Mouse (Mus musculus): Measurements from ENCODE around the gene Pqlc2. TPM values are rescaled to one million over a fixed set of nuclear protein-coding genes. Genes with fewer than 3 reads are reported as not detected.
A peak's percentile ranks its signal among the peaks of the same experiment; 100 is the strongest.

The Pqlc2 gene
- polyA plus RNA-seq, 1 experiment from 2014 or later: 14.3 TPM

DNA sequence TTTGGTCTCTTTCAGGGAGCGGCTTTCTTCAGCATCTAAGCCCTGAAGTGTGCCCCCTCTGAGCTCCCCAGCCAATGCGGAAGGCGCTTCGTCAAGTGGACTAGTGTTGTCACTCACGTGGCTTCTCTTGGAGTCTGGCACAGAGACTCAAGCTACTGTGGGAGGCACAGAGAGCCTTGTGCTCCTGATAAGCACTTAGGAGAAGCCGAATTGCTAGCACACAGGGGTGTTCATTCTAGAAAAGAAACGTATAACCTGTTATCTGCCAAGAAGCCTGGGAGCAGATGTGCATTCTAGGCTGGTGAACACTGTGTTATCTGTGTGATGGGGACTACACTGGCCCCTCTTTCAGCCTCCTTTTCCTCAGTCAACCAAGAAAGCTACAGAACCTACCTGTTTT is 25.0 kb upstream of the Pqlc2 start:
- Histone ChIP-seq H3K4me3 (replicated peaks) (no peak overlapping the region), H3K9ac (no peak overlapping the region), H3K4me2 (no peak overlapping the region), H3K27ac (no peak overlapping the region), H3K27me3 (replicated peaks) (no peaks in the 10 kb centered on the region; the same call in 1 of the 2 replicates), H3K9me3 (no peaks in the 10 kb centered on the region), H3K36me3 (no peaks in the 10 kb centered on the region), H3K4me1 (peaks cover 3% of the 10 kb centered on the region; the same call in 1 of the 2 replicates)
- peak; percentile 72 for ATAC-seq (ENCODE audit: insufficient read depth, low FRiP score, low read depth)
- WGBS: 52% methylated on average over 7 of the region's 7 CpGs

DNA sequence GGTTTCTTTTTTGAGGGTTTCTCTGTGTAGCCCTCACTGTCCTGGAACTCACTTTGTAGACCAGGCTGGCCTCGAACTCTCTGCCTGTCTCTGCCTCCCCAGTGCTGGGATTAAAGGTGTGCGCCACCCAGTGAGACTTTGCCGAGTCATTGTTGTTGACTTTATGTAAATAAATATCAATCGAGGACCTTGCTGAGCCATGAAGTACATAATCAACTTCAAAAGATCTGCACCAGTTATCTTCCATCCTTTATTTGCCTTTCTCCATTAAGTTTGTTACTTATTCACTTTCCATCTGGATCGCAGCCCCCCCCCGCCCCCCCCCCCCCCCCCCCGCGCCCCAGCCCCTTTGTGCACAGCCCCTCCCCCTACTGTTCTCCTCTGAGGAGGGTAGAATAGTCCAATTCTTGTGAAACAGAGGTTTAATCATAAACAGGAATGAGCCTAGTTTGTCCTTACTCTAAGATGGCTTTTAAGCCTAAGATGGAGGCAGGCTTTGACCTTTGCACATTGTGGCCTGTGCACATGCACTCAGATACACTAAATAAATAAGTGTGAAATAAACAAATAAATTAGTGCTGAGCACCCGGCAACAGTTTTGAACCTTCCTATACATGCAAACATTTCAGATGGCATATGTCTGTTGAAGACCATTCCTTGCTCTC is 24.3 kb upstream of the Pqlc2 start:
- H3K4me1 ChIP-seq: peaks cover 3% of the 10 kb centered on the region; the same call in 1 of the 2 replicates
- no peak for ATAC-seq (ENCODE audit: insufficient read depth, low FRiP score, low read depth)
- 49% methylated on average over 6 of the region's 9 CpGs for WGBS

DNA sequence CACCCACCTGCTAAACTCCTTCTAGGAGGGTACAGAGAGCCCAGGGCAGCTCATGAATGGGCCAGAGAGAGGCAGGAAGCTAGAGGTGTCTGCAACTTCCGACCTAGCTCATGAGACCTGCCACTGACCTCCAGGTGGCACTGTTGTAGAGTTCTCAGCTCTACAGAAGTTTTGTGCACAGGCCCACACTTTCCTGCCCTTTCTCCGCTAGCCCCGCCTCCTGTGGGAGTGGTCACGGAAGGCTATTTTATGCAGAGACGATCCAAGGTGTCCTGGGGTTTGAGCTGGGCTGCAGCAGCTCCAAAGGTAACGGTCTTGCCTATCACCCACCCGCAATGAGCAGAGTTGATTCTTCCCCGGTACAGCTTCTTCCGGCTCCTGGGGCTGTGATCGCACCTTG is 20.1 kb upstream of the Pqlc2 start:
- Histone ChIP-seq H3K27ac (no peak overlapping the region), H3K27me3 (replicated peaks) (no peaks in the 10 kb centered on the region), H3K4me3 (replicated peaks) (peak overlapping the region; percentile 37), H3K4me2 (peak overlapping the region; percentile 57), H3K36me3 (no peaks in the 10 kb centered on the region), H3K9ac (no peak overlapping the region), H3K4me1 (no peaks in the 10 kb centered on the region), H3K9me3 (no peaks in the 10 kb centered on the region)
- 4% methylated on average over 10 of the region's 10 CpGs for WGBS
- peak; percentile 85 for ATAC-seq (ENCODE audit: insufficient read depth, low FRiP score, low read depth)

More for the DNA sequence above, 24.3 kb upstream of the Pqlc2 start:
- no peak overlapping the region for H3K4me3 ChIP-seq (replicated peaks)
- no peak overlapping the region for H3K4me2 ChIP-seq
- H3K9me3 ChIP-seq: no peaks in the 10 kb centered on the region
- no peak overlapping the region for H3K9ac ChIP-seq
- H3K36me3 ChIP-seq: no peaks in the 10 kb centered on the region
- no peak overlapping the region for H3K27ac ChIP-seq
- no peaks in the 10 kb centered on the region; the same call in 1 of the 2 replicates for H3K27me3 ChIP-seq (replicated peaks)

DNA sequence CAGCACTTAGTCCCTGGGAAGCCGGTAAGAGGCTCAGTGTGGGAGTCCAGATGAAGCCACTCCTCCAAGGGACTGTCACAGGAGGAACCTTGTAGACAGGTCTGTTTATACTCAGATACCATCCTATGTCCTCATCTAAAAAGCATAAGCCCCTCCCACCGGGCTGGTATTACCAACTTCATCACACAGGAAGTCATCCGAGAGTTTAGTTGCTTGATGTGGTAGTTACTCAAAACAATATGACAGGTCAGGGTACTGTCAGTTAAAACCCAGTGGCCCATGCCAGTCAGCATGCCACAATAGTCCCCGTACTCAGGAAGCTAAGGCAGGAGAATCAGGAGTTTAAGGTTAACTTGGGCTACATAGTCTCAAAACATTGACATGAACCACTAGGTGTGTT is 9.2 kb upstream of the Pqlc2 start:
- Histone ChIP-seq H3K9ac (no peak overlapping the region), H3K9me3 (no peaks in the 10 kb centered on the region), H3K36me3 (peaks cover 15% of the 10 kb centered on the region; the same call in 1 of the 2 replicates), H3K4me1 (no peaks in the 10 kb centered on the region), H3K27ac (no peak overlapping the region), H3K4me3 (replicated peaks) (no peak overlapping the region), H3K4me2 (no peak overlapping the region), H3K27me3 (replicated peaks) (no peaks in the 10 kb centered on the region)
- ATAC-seq (ENCODE audit: insufficient read depth, low FRiP score, low read depth): no peak
- 90% methylated on average over 4 of the region's 4 CpGs for WGBS

GRCm38 (mm10) chr4:139318449-139318848 is 7.9 kb upstream of the Pqlc2 start:
- WGBS: 88% methylated on average over 11 of the region's 11 CpGs
- H3K9me3 ChIP-seq: no peaks in the 10 kb centered on the region
- no peaks in the 10 kb centered on the region for H3K4me1 ChIP-seq
- peaks cover 21% of the 10 kb centered on the region; the same call in 1 of the 2 replicates for H3K36me3 ChIP-seq
- H3K27ac ChIP-seq: no peak overlapping the region
- no peak overlapping the region for H3K4me2 ChIP-seq
- H3K27me3 ChIP-seq (replicated peaks): no peaks in the 10 kb centered on the region
- H3K4me3 ChIP-seq (replicated peaks): no peak overlapping the region
- H3K9ac ChIP-seq: no peak overlapping the region
- no peak for ATAC-seq (ENCODE audit: insufficient read depth, low FRiP score, low read depth)

DNA sequence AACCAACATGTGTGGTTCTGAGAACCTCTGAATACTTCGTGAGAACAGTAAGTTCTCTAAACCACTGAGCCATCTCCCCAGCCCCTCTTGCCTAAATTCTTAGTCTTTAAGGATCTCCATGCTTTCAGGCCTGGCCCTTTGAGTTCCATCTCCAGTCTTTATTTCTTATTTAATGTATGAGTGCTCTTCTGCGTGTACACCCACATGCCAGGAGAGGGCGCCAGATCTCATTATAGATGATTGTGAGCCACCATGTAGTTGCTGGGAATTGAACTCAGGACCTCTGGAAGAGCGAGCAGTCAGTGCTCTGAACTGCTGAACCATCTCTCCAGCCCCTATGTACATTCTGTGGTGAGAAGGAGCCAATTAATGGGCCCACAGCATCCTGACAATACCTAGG is 2.1 kb upstream of the Pqlc2 start:
- no peak overlapping the region for H3K27ac ChIP-seq
- H3K4me1 ChIP-seq: peaks cover 15% of the 10 kb centered on the region
- no peaks in the 10 kb centered on the region for H3K9me3 ChIP-seq
- ATAC-seq (ENCODE audit: insufficient read depth, low FRiP score, low read depth): no peak
- H3K4me3 ChIP-seq (replicated peaks): no peak overlapping the region
- 52% methylated on average over 4 of the region's 4 CpGs for WGBS
- H3K27me3 ChIP-seq (replicated peaks): no peaks in the 10 kb centered on the region
- H3K9ac ChIP-seq: no peak overlapping the region
- H3K36me3 ChIP-seq: peaks cover 12% of the 10 kb centered on the region; the same call in 1 of the 2 replicates
- H3K4me2 ChIP-seq: no peak overlapping the region

DNA sequence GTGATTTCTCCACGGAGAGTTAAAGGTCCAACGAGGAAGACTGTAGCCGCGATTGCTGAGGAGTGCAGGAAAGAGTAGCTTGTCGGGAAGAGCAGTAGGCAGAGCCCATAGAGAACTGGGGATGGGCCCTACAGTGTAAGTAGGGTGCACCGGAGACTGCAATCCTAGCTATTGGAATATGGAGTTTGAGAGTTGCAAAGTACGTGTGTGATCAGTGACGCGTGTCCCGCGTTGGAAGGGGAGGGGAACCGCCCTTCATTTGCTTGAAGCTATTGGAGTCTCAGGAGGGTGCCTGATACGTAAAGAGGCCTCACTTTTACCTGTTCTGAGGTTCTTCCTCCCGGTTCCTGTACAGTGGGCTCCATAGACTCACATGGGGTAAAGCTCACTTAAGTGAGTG is 1.2 kb upstream of the Pqlc2 start:
- peak overlapping the region; percentile 94 for H3K4me3 ChIP-seq (replicated peaks)
- no peak overlapping the region for H3K27ac ChIP-seq
- H3K9me3 ChIP-seq: no peaks in the 10 kb centered on the region
- 18% methylated on average over 14 of the region's 14 CpGs for WGBS
- H3K4me1 ChIP-seq: peaks cover 15% of the 10 kb centered on the region
- peak overlapping the region; percentile 90 for H3K4me2 ChIP-seq
- no peaks in the 10 kb centered on the region for H3K27me3 ChIP-seq (replicated peaks)
- peaks cover 7% of the 10 kb centered on the region; the same call in 1 of the 2 replicates for H3K36me3 ChIP-seq
- peak overlapping the region; percentile 21; the same call in 1 of the 2 replicates for H3K9ac ChIP-seq
- ATAC-seq (ENCODE audit: insufficient read depth, low FRiP score, low read depth): no peak

DNA sequence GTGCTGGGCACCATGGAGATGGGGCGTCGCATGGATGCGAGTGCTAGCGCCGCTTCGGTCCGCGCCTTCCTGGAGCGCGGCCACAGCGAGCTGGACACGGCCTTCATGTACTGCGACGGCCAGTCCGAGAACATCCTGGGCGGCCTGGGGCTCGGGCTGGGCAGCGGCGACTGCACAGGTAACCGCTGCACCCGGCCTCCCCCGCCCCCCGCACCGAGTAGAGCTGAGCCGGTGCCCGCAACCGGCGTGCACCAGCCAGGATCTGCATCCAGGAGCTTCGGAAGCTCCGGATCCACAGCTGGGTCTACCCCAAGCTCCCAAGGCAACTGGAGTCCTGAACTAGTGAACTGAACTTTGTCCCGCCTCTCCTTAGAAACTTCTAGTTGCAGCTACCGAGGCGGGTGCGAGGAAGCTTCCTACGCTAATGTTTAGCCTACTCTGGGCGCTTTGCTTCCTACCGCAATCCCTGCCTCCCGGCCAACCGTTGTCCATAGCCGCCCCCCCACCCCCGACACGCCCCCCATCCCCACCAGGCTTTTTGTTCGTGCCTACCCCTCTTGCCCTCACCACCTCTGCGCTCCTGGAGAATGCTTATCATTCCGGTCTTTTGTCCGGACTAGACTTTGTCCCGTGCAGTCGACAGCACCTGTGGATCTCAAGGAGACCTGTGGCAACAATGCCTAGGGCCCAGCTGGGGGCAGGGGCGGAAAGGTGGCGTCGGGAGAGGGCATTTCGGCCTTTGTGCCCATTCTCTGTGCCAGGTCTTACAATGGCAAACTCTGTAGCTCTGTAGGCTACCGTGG is 592 bp upstream of the Pqlc2 start:
- H3K27ac ChIP-seq: peak overlapping the region; percentile 84
- peaks cover 11% of the 10 kb centered on the region for H3K36me3 ChIP-seq
- ATAC-seq (ENCODE audit: insufficient read depth, low FRiP score, low read depth): peak; percentile 54
- H3K9me3 ChIP-seq: no peaks in the 10 kb centered on the region
- no peaks in the 10 kb centered on the region for H3K27me3 ChIP-seq (replicated peaks)
- H3K4me2 ChIP-seq: peak overlapping the region; percentile 90
- under 1% methylated on average over 53 of the region's 53 CpGs for WGBS
- peak overlapping the region; percentile 88 for H3K9ac ChIP-seq
- H3K4me1 ChIP-seq: peaks cover 15% of the 10 kb centered on the region
- peak overlapping the region; percentile 94 for H3K4me3 ChIP-seq (replicated peaks)

DNA sequence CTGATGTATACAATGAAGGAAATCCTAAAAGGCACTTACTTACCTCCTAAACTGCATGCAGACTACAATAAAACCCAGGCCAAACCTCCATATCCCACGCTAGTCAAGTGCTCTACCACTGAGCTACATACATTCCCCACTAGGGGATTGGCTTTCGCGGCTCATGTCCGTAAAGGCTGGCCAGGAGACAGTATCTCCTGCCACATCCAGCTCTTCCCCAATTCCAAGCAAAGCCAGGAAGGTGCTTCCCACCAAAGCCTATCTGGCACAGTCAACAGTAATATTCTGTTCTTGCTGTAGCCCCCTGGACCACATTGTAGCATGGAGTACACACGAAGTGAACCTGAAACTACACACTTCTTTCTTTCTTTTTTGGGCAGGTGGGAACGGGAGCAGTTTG is 857 bp downstream of the Pqlc2 start:
- Histone ChIP-seq H3K9me3 (no peaks in the 10 kb centered on the region), H3K4me3 (replicated peaks) (peak overlapping the region; percentile 94), H3K27ac (no peak overlapping the region), H3K9ac (peak overlapping the region; percentile 88), H3K4me2 (peak overlapping the region; percentile 90), H3K36me3 (peaks cover 16% of the 10 kb centered on the region), H3K27me3 (replicated peaks) (no peaks in the 10 kb centered on the region), H3K4me1 (peaks cover 15% of the 10 kb centered on the region)
- WGBS: 25% methylated on average over 6 of the region's 6 CpGs
- no peak for ATAC-seq (ENCODE audit: insufficient read depth, low FRiP score, low read depth)

DNA sequence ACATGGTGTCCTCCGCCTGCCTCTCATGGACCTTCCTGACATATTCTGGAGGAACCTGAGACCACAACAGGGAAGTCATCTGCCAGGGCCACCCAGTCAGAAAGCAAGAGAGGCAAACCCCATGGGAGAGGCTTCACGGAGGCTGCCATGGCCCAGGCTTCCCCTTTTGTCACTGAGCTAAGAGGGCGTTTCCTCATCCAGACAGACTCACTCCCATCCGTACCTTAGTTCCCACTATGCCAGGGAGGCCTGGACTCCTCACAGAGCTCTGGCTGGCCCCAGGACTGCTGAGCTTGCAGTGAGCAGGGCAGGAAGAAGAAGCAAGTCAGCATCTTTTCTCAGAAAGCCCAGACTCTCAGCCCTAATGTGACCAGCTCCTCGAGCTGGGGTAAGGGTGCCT is 2.6 kb downstream of the Pqlc2 start:
- Histone ChIP-seq H3K4me3 (replicated peaks) (no peak overlapping the region), H3K27ac (no peak overlapping the region), H3K4me2 (no peak overlapping the region), H3K27me3 (replicated peaks) (no peaks in the 10 kb centered on the region), H3K36me3 (peaks cover 10% of the 10 kb centered on the region; the same call in 1 of the 2 replicates), H3K9me3 (no peaks in the 10 kb centered on the region), H3K9ac (no peak overlapping the region), H3K4me1 (peaks cover 15% of the 10 kb centered on the region)
- WGBS: 88% methylated on average over 5 of the region's 5 CpGs
- ATAC-seq (ENCODE audit: insufficient read depth, low FRiP score, low read depth): no peak

- 94% methylated on average over 3 of the region's 3 CpGs for WGBS
- H3K9ac ChIP-seq: no peak overlapping the region
- no peak for ATAC-seq (ENCODE audit: insufficient read depth, low FRiP score, low read depth)
Observed at GRCm38 (mm10) chr4:139305521-139305920, 5.0 kb downstream of the Pqlc2 start.

DNA sequence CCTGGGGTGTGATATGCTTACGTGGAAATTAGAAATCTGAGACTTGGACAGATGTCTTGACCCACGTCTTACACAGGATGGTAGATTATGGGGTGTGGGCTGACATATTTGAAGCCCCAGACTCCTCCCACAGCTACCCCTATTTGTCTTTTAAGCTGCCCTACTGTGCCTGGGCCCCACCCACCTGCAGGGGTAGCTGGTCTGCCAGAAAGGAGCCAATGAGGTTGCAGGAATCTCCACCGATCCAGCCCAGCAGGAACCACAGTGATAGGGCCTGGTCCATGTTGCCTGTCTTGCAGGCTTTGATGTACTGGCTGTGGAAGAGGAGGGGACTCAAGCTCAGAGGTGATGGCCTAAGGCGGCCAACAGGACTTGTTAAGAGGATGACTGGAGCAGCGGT is 8.3 kb downstream of the Pqlc2 start:
- Histone ChIP-seq H3K36me3 (peaks cover 15% of the 10 kb centered on the region), H3K4me1 (no peaks in the 10 kb centered on the region), H3K27me3 (replicated peaks) (no peaks in the 10 kb centered on the region), H3K4me3 (replicated peaks) (no peak overlapping the region), H3K9me3 (no peaks in the 10 kb centered on the region), H3K27ac (no peak overlapping the region), H3K9ac (no peak overlapping the region), H3K4me2 (no peak overlapping the region)
- WGBS: 69% methylated on average over 5 of the region's 5 CpGs
- ATAC-seq (ENCODE audit: insufficient read depth, low FRiP score, low read depth): no peak

More at GRCm38 (mm10) chr4:139305521-139305920, 5.0 kb downstream of the Pqlc2 start:
- Histone ChIP-seq H3K4me1 (peaks cover 8% of the 10 kb centered on the region; the same call in 1 of the 2 replicates), H3K27me3 (replicated peaks) (no peaks in the 10 kb centered on the region), H3K27ac (no peak overlapping the region), H3K4me3 (replicated peaks) (no peak overlapping the region), H3K36me3 (peaks cover 11% of the 10 kb centered on the region), H3K4me2 (no peak overlapping the region), H3K9me3 (no peaks in the 10 kb centered on the region)
